Mouse (Mus musculus) heart, embryonic 12.5 days (tissue): ENCODE data around the gene Fgd5. TPM values are rescaled to one million over a fixed set of nuclear protein-coding genes. Genes with fewer than 3 reads are reported as not detected.

Source experiments
- ATAC-seq: fragments of 200-750 bp; cut with Nextera tagmentation; 2 replicates; pipeline ENCODE4 v1.8.0; 2017; ENCODE audit warnings: moderate TSS enrichment, moderate library complexity; ENCODE audit not compliant: insufficient number of reproducible peaks, low FRiP score
- H3K27ac ChIP-seq: fragments of 300-500 bp; sonication (generic); 2 replicates; pipeline ENCODE4 v1.5.1; 2016; ENCODE audit warnings: mild to moderate bottlenecking, moderate library complexity; ENCODE audit not compliant: poor library complexity, severe bottlenecking
- H3K27me3 ChIP-seq: fragments of 300-500 bp; sonication (generic); replicated peaks from 2 replicates; pipeline ENCODE4 v1.6.1; 2016; ENCODE audit warnings: mild to moderate bottlenecking, moderate library complexity
- H3K36me3 ChIP-seq: fragments of 300-500 bp; sonication (generic); 2 replicates; pipeline ENCODE4 v1.6.1; 2016; ENCODE audit warnings: mild to moderate bottlenecking, moderate library complexity
- H3K4me1 ChIP-seq: fragments of 300-500 bp; sonication (generic); replicated peaks from 2 replicates; pipeline ENCODE4 v1.6.1; 2016; ENCODE audit warnings: mild to moderate bottlenecking
- H3K4me2 ChIP-seq: fragments of 300-500 bp; sonication (generic); 2 replicates; pipeline ENCODE4 v1.6.1; 2016; ENCODE audit warnings: mild to moderate bottlenecking, moderate library complexity
- H3K4me3 ChIP-seq: fragments of 300-500 bp; sonication (generic); 2 replicates; pipeline ENCODE4 v1.5.1; 2016; ENCODE audit warnings: mild to moderate bottlenecking
- H3K9ac ChIP-seq: fragments of 300-500 bp; sonication (generic); 2 replicates; pipeline ENCODE4 v1.6.1; 2016; ENCODE audit warnings: mild to moderate bottlenecking, moderate library complexity
- H3K9me3 ChIP-seq: fragments of 300-500 bp; sonication (generic); replicated peaks from 2 replicates; pipeline ENCODE4 v1.6.1; 2016; ENCODE audit warnings: mild to moderate bottlenecking, moderate library complexity
- WGBS: fragments of 180-500 bp; shearing (Covaris S2); methylation state at CpG from one replicate; pipeline ENCODE4 v1.1.7; 2016; 5-methylcytosine and 5-hydroxymethylcytosine counted together
- polyA plus RNA-seq: library from polyadenylated mRNA; unstranded; fragments of >200 nt; fragmentation: Nextera tagmentation; extraction: Ambion mirVana; gene quantifications from 2 replicates; pipeline ENCODE4 v1.2.1, GENCODE M21; 2016

Gene Fgd5
- polyA plus RNA-seq, 1 experiment from 2014 or later, result 16.0 TPM

- Histone ChIP-seq H3K4me1 (peaks cover 29% of the 10 kb centered on the region), H3K9ac (peak overlapping the region; percentile 94), H3K36me3 (no peaks in the 10 kb centered on the region; the same call in 1 of the 2 replicates), H3K4me2 (peak overlapping the region; percentile 78), H3K9me3 (no peaks in the 10 kb centered on the region), H3K27ac (peak overlapping the region; percentile 98), H3K27me3 (no peaks in the 10 kb centered on the region), H3K4me3 (peak overlapping the region; percentile 77)
- ATAC-seq, result peak; percentile 99
- under 1% methylated on average over 49 of the region's 81 CpGs for WGBS
Observed at GRCm38 (mm10) chr6:92091767-92092489, 113.2 kb downstream of the Fgd5 start.

GRCm38 (mm10) chr6:92092737-92093136 is 114.1 kb downstream of the Fgd5 start:
- Histone ChIP-seq H3K9ac (peak overlapping the region; percentile 78), H3K27me3 (no peaks in the 10 kb centered on the region), H3K9me3 (no peaks in the 10 kb centered on the region), H3K4me2 (peak overlapping the region; percentile 76), H3K4me3 (peak overlapping the region; percentile 77), H3K27ac (peak overlapping the region; percentile 70), H3K4me1 (peaks cover 29% of the 10 kb centered on the region), H3K36me3 (no peaks in the 10 kb centered on the region)
- no peak for ATAC-seq
- 44% methylated on average over 3 of the region's 3 CpGs for WGBS

GRCm38 (mm10) chr6:92093869-92094268 is 115.2 kb downstream of the Fgd5 start:
- H3K27me3 ChIP-seq, result no peaks in the 10 kb centered on the region
- 75% methylated on average over 2 of the region's 2 CpGs for WGBS
- no peaks in the 10 kb centered on the region for H3K36me3 ChIP-seq
- no peak overlapping the region for H3K4me2 ChIP-seq
- ATAC-seq, result no peak
- peaks cover 29% of the 10 kb centered on the region for H3K4me1 ChIP-seq
- H3K9me3 ChIP-seq, result no peaks in the 10 kb centered on the region
- H3K27ac ChIP-seq, result no peak overlapping the region
- no peak overlapping the region for H3K9ac ChIP-seq
- H3K4me3 ChIP-seq, result no peak overlapping the region

GRCm38 (mm10) chr6:92100679-92101360 is 122.1 kb downstream of the Fgd5 start:
- H3K9ac ChIP-seq, result no peak overlapping the region
- no peaks in the 10 kb centered on the region for H3K36me3 ChIP-seq
- 62% methylated on average over 2 of the region's 2 CpGs for WGBS
- no peak overlapping the region for H3K4me2 ChIP-seq
- no peak overlapping the region for H3K4me3 ChIP-seq
- no peaks in the 10 kb centered on the region for H3K9me3 ChIP-seq
- peaks cover 12% of the 10 kb centered on the region for H3K4me1 ChIP-seq
- no peak for ATAC-seq
- H3K27ac ChIP-seq, result no peak overlapping the region
- H3K27me3 ChIP-seq, result no peaks in the 10 kb centered on the region

- Histone ChIP-seq H3K36me3 (no peaks in the 10 kb centered on the region), H3K9ac (no peak overlapping the region), H3K4me1 (no peaks in the 10 kb centered on the region), H3K27ac (no peak overlapping the region), H3K4me3 (no peak overlapping the region), H3K27me3 (no peaks in the 10 kb centered on the region), H3K9me3 (no peaks in the 10 kb centered on the region), H3K4me2 (no peak overlapping the region)
- ATAC-seq, result no peak
Observed at GRCm38 (mm10) chr6:92124547-92124946, 145.9 kb downstream of the Fgd5 start.

Other genes starting within 250 kb of the Fgd5 start
- 8.4 and 8.7 TPM in 2 replicates for gene Grip2, start 151.6 kb upstream of the Fgd5 start, polyA plus RNA-seq
- 26.4 and 27.0 TPM in 2 replicates for gene Ccdc174, start 100.8 kb upstream of the Fgd5 start, polyA plus RNA-seq
- 0.41 and 0.54 TPM in 2 replicates for gene 4930590J08Rik, start 76.1 kb upstream of the Fgd5 start, polyA plus RNA-seq
- gene Nr2c2, start 112.5 kb downstream of the Fgd5 start, polyA plus RNA-seq, result 18.5 and 21.3 TPM in 2 replicates
- 72.0 and 78.1 TPM in 2 replicates for gene Mrps25, start 205.2 kb downstream of the Fgd5 start, polyA plus RNA-seq
- gene Rbsn, start 236.0 kb downstream of the Fgd5 start, polyA plus RNA-seq, result 19.8 and 20.2 TPM in 2 replicates